Mouse (Mus musculus) small intestine, adult 2 months (tissue): ENCODE measurements around the gene Zmat5.

ENCODE experiments used
- CTCF ChIP-seq: fragments of 200-500 bp; IDR thresholded peaks from 2 replicates; pipeline ENCODE4 v1.5.1; 2012; ENCODE audit warnings: low read depth, mild to moderate bottlenecking, control low read depth, inconsistent platforms, low read length, moderate library complexity, mixed read lengths; ENCODE audit not compliant: insufficient replicate concordance, insufficient read length; ENCODE audit errors: extremely low read depth
- POLR2A ChIP-seq: fragments of 200-500 bp; IDR thresholded peaks from 2 replicates; pipeline ENCODE4 v1.6.1; 2012; ENCODE audit warnings: low read depth, mild to moderate bottlenecking, control low read depth, inconsistent platforms, low read length, moderate library complexity

DNA sequence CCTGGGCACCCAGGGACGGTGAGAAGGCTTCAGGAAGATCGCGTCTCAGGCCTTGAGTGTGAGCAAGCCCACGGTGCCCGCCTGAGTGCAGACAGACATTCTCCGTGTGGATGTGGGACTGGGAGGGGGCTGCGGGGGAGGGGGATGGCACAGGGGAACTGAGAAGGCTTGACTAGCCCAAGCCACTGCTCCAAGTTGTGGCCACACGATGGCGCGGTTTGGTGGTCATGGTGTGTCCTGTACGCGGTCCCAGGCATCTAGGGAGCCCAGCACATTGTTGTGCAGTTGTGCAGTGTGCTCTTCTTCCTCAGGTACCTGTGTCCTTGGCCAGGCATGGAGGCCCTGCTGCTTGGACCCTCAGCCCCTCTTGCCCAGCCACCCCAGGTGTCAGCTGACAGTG, 29.7 kb downstream of the Zmat5 start:
- TF ChIP-seq CTCF (no peak), POLR2A (no peak)
